Mouse (Mus musculus) hindbrain, embryonic 14.5 days (tissue): ENCODE results near the gene 2210408I21Rik. TPM values are rescaled to one million over a fixed set of nuclear protein-coding genes. Genes with fewer than 3 reads are reported as not detected.

Source experiments
- ATAC-seq: fragments of 200-750 bp; cut with Nextera tagmentation; 2 replicates; pipeline ENCODE4 v1.8.0; 2017; ENCODE audit warnings: moderate number of reproducible peaks, mild to moderate bottlenecking, moderate TSS enrichment, moderate library complexity; ENCODE audit not compliant: low FRiP score
- DNase-seq: peaks from one replicate; pipeline ENCODE4 v3.0.0-alpha.2; 2015; ENCODE audit warnings: low spot score
- H3K27ac ChIP-seq: fragments of 300-500 bp; sonication (generic); 2 replicates; pipeline ENCODE4 v1.5.1; 2014; ENCODE audit warnings: mild to moderate bottlenecking, moderate library complexity
- H3K27me3 ChIP-seq: fragments of 300-500 bp; sonication (generic); 2 replicates; pipeline ENCODE4 v1.6.1; 2014; ENCODE audit warnings: mild to moderate bottlenecking, low read length, mixed read lengths; ENCODE audit not compliant: control insufficient read depth, insufficient read depth
- H3K36me3 ChIP-seq: fragments of 300-500 bp; sonication (generic); replicated peaks from 2 replicates; pipeline ENCODE4 v1.6.1; 2014; ENCODE audit not compliant: control insufficient read depth, insufficient read depth
- H3K4me1 ChIP-seq: fragments of 300-500 bp; sonication (generic); replicated peaks from 2 replicates; pipeline ENCODE4 v1.6.1; 2014; ENCODE audit warnings: antibody characterized with exemption, low read length, mixed read lengths; ENCODE audit not compliant: control insufficient read depth, insufficient read depth
- H3K4me2 ChIP-seq: fragments of 300-500 bp; sonication (generic); replicated peaks from 2 replicates; pipeline ENCODE4 v1.6.1; 2014; ENCODE audit warnings: mild to moderate bottlenecking, moderate library complexity
- H3K4me3 ChIP-seq: fragments of 300-500 bp; sonication (generic); replicated peaks from 2 replicates; pipeline ENCODE4 v1.5.1; 2014; ENCODE audit warnings: mild to moderate bottlenecking, low read length
- H3K9ac ChIP-seq: fragments of 300-500 bp; sonication (generic); 2 replicates; pipeline ENCODE4 v1.6.1; 2014
- H3K9me3 ChIP-seq: fragments of 300-500 bp; sonication (generic); 2 replicates; pipeline ENCODE4 v1.6.1; 2016; ENCODE audit warnings: low read length; ENCODE audit not compliant: control insufficient read depth
- WGBS: fragments of 180-500 bp; shearing (Covaris S2); extraction: QIAGEN DNeasy Blood & Tissue Kit; methylation state at CpG from one replicate; pipeline ENCODE4 v1.1.7; 2014; 5-methylcytosine and 5-hydroxymethylcytosine counted together
- polyA plus RNA-seq: library from polyadenylated mRNA; unstranded; fragments of >200 nt; fragmentation: Nextera tagmentation; extraction: Ambion mirVana; gene quantifications from 2 replicates; pipeline ENCODE4 v1.2.1, GENCODE M21; 2014

Gene 2210408I21Rik
- polyA plus RNA-seq, 1 experiment from 2014 or later, result 13.7 TPM

- no peaks in the 10 kb centered on the region for H3K36me3 ChIP-seq
- ATAC-seq, result no peak
- H3K9ac ChIP-seq, result no peak overlapping the region
- H3K27me3 ChIP-seq, result no peaks in the 10 kb centered on the region
- no peaks in the 10 kb centered on the region for H3K9me3 ChIP-seq
- WGBS, result 87% methylated on average over 2 of the region's 2 CpGs
- no peak for DNase-seq
- no peaks in the 10 kb centered on the region for H3K4me1 ChIP-seq
- H3K4me3 ChIP-seq, result no peak overlapping the region
- no peak overlapping the region for H3K27ac ChIP-seq
- no peak overlapping the region for H3K4me2 ChIP-seq
These were observed 206.8 kb downstream of the 2210408I21Rik start for GRCm38 (mm10) chr13:77342097-77342496.

- no peak overlapping the region for H3K4me3 ChIP-seq
- no peaks in the 10 kb centered on the region for H3K36me3 ChIP-seq
- peak; percentile 23 for DNase-seq
- H3K9me3 ChIP-seq, result no peaks in the 10 kb centered on the region
- no peak overlapping the region for H3K27ac ChIP-seq
- H3K4me1 ChIP-seq, result no peaks in the 10 kb centered on the region
- 40% methylated on average over 3 of the region's 3 CpGs for WGBS
- no peaks in the 10 kb centered on the region for H3K27me3 ChIP-seq
- H3K4me2 ChIP-seq, result no peak overlapping the region
- no peak overlapping the region for H3K9ac ChIP-seq
- ATAC-seq, result no peak
These were observed 250.2 kb downstream of the 2210408I21Rik start for GRCm38 (mm10) chr13:77385448-77385970.

GRCm38 (mm10) chr13:77386001-77386400 lies 250.7 kb downstream of the 2210408I21Rik start:
- ATAC-seq (no peak), DNase-seq (no peak)
- Histone ChIP-seq H3K4me3 (no peak overlapping the region), H3K4me2 (no peak overlapping the region), H3K27me3 (no peaks in the 10 kb centered on the region), H3K27ac (no peak overlapping the region), H3K36me3 (no peaks in the 10 kb centered on the region), H3K4me1 (no peaks in the 10 kb centered on the region), H3K9ac (no peak overlapping the region), H3K9me3 (no peaks in the 10 kb centered on the region)
- WGBS, result 70% methylated on average over 4 of the region's 4 CpGs

GRCm38 (mm10) chr13:77388148-77388547 lies 252.8 kb downstream of the 2210408I21Rik start:
- no peak overlapping the region for H3K9ac ChIP-seq
- no peaks in the 10 kb centered on the region for H3K9me3 ChIP-seq
- ATAC-seq, result no peak

GRCm38 (mm10) chr13:77389209-77389608 lies 253.9 kb downstream of the 2210408I21Rik start:
- Histone ChIP-seq H3K4me1 (no peaks in the 10 kb centered on the region), H3K36me3 (no peaks in the 10 kb centered on the region), H3K4me3 (no peak overlapping the region), H3K9ac (no peak overlapping the region), H3K27ac (no peak overlapping the region), H3K27me3 (no peaks in the 10 kb centered on the region), H3K4me2 (no peak overlapping the region), H3K9me3 (no peaks in the 10 kb centered on the region)
- DNase-seq (no peak), ATAC-seq (no peak)

More at GRCm38 (mm10) chr13:77388148-77388547, 252.8 kb downstream of the 2210408I21Rik start:
- no peak for DNase-seq
- Histone ChIP-seq H3K4me2 (no peak overlapping the region), H3K27ac (no peak overlapping the region), H3K4me1 (no peaks in the 10 kb centered on the region), H3K27me3 (no peaks in the 10 kb centered on the region), H3K36me3 (no peaks in the 10 kb centered on the region), H3K4me3 (no peak overlapping the region)
- WGBS, result 40% methylated on average over 4 of the region's 4 CpGs

- peak overlapping the region; percentile 45; the same call in 1 of the 2 replicates for H3K27ac ChIP-seq
- no peaks in the 10 kb centered on the region for H3K9me3 ChIP-seq
- peaks cover 15% of the 10 kb centered on the region for H3K4me1 ChIP-seq
- H3K36me3 ChIP-seq, result no peaks in the 10 kb centered on the region
- H3K27me3 ChIP-seq, result no peaks in the 10 kb centered on the region
- no peak overlapping the region for H3K9ac ChIP-seq
- DNase-seq (no peak), ATAC-seq (peak; percentile 51; the same call in 1 of the 2 replicates)
- no peak overlapping the region for H3K4me2 ChIP-seq
- H3K4me3 ChIP-seq, result no peak overlapping the region
- WGBS, result 38% methylated on average over 2 of the region's 2 CpGs
These were observed 261.0 kb downstream of the 2210408I21Rik start for GRCm38 (mm10) chr13:77396374-77396773.

- Histone ChIP-seq H3K4me3 (no peak overlapping the region), H3K9ac (no peak overlapping the region), H3K36me3 (no peaks in the 10 kb centered on the region), H3K27me3 (no peaks in the 10 kb centered on the region), H3K4me2 (peak overlapping the region; percentile 34), H3K9me3 (no peaks in the 10 kb centered on the region), H3K4me1 (peaks cover 15% of the 10 kb centered on the region), H3K27ac (peak overlapping the region; percentile 75)
- WGBS, result 26% methylated on average over 5 of the region's 5 CpGs
- ATAC-seq (peak; percentile 69), DNase-seq (no peak)
These were observed 261.6 kb downstream of the 2210408I21Rik start for GRCm38 (mm10) chr13:77396981-77397380.

GRCm38 (mm10) chr13:77397646-77398045 lies 262.3 kb downstream of the 2210408I21Rik start:
- Histone ChIP-seq H3K27ac (peak overlapping the region; percentile 75), H3K4me2 (0 out of 2 replicates have a peak overlapping the region, but pooled peaks have one; percentile 3), H3K36me3 (no peaks in the 10 kb centered on the region), H3K4me3 (no peak overlapping the region), H3K9me3 (no peaks in the 10 kb centered on the region), H3K27me3 (no peaks in the 10 kb centered on the region), H3K4me1 (peaks cover 15% of the 10 kb centered on the region), H3K9ac (no peak overlapping the region)
- DNase-seq (no peak), ATAC-seq (no peak)
- WGBS, result 71% methylated on average over 7 of the region's 7 CpGs

- H3K4me1 ChIP-seq, result peaks cover 15% of the 10 kb centered on the region
- ATAC-seq (no peak), DNase-seq (no peak)
- WGBS, result 67% methylated on average over 3 of the region's 3 CpGs
- no peaks in the 10 kb centered on the region for H3K27me3 ChIP-seq
- H3K4me3 ChIP-seq, result no peak overlapping the region
- H3K4me2 ChIP-seq, result 0 out of 2 replicates have a peak overlapping the region, but pooled peaks have one; percentile 3
- H3K27ac ChIP-seq, result no peak overlapping the region
- H3K9me3 ChIP-seq, result no peaks in the 10 kb centered on the region
- no peak overlapping the region for H3K9ac ChIP-seq
- H3K36me3 ChIP-seq, result no peaks in the 10 kb centered on the region
These were observed 263.1 kb downstream of the 2210408I21Rik start for GRCm38 (mm10) chr13:77398477-77398876.

GRCm38 (mm10) chr13:77400762-77401161 lies 265.4 kb downstream of the 2210408I21Rik start:
- ATAC-seq, result no peak
- H3K27me3 ChIP-seq, result no peaks in the 10 kb centered on the region
- H3K4me2 ChIP-seq, result no peak overlapping the region
- H3K36me3 ChIP-seq, result no peaks in the 10 kb centered on the region
- H3K4me3 ChIP-seq, result no peak overlapping the region
- DNase-seq, result no peak
- 57% methylated on average over 2 of the region's 2 CpGs for WGBS
- no peaks in the 10 kb centered on the region for H3K9me3 ChIP-seq
- no peak overlapping the region for H3K9ac ChIP-seq
- H3K27ac ChIP-seq, result no peak overlapping the region
- peaks cover 15% of the 10 kb centered on the region for H3K4me1 ChIP-seq
